Mouse (Mus musculus) neural tube, embryonic 13.5 days (tissue): ENCODE data around the gene Emc4. TPM values are rescaled to one million over a fixed set of nuclear protein-coding genes. Genes with fewer than 3 reads are reported as not detected.

Experiments
- ATAC-seq: fragments of 200-750 bp; cut with Nextera tagmentation; 2 replicates; pipeline ENCODE4 v1.8.0; 2017; ENCODE audit warnings: low read depth, mild to moderate bottlenecking, moderate TSS enrichment, moderate library complexity
- H3K27ac ChIP-seq: fragments of 300-500 bp; sonication (generic); replicated peaks from 2 replicates; pipeline ENCODE4 v1.5.1; 2015; ENCODE audit warnings: moderate library complexity, mild to moderate bottlenecking, inconsistent platforms
- H3K27me3 ChIP-seq: fragments of 300-500 bp; sonication (generic); 2 replicates; pipeline ENCODE4 v1.6.1; 2015; ENCODE audit warnings: mild to moderate bottlenecking, inconsistent platforms
- H3K36me3 ChIP-seq: fragments of 300-500 bp; sonication (generic); 2 replicates; pipeline ENCODE4 v1.6.1; 2015; ENCODE audit warnings: mild to moderate bottlenecking, inconsistent platforms
- H3K4me1 ChIP-seq: fragments of 300-500 bp; sonication (generic); replicated peaks from 2 replicates; pipeline ENCODE4 v1.6.1; 2015; ENCODE audit warnings: inconsistent platforms
- H3K4me2 ChIP-seq: fragments of 300-500 bp; sonication (generic); 2 replicates; pipeline ENCODE4 v1.6.1; 2015; ENCODE audit warnings: inconsistent platforms, mild to moderate bottlenecking, moderate library complexity
- H3K4me3 ChIP-seq: fragments of 300-500 bp; sonication (generic); 2 replicates; pipeline ENCODE4 v1.5.1; 2015; ENCODE audit warnings: mild to moderate bottlenecking, inconsistent platforms
- H3K9ac ChIP-seq: fragments of 300-500 bp; sonication (generic); 2 replicates; pipeline ENCODE4 v1.6.1; 2015; ENCODE audit warnings: moderate library complexity, mild to moderate bottlenecking, inconsistent platforms
- H3K9me3 ChIP-seq: fragments of 300-500 bp; sonication (generic); 2 replicates; pipeline ENCODE4 v1.6.1; 2016; ENCODE audit warnings: inconsistent platforms
- WGBS: fragments of 180-500 bp; shearing (Covaris S2); methylation state at CpG from one replicate; pipeline ENCODE4 v1.1.7; 2015; 5-methylcytosine and 5-hydroxymethylcytosine counted together
- polyA plus RNA-seq: library from polyadenylated mRNA; unstranded; fragments of >200 nt; fragmentation: Nextera tagmentation; extraction: Ambion mirVana; gene quantifications from 2 replicates; pipeline ENCODE4 v1.2.1, GENCODE M21; 2015

Emc4 gene
- polyA plus RNA-seq: 159 and 174 TPM in 2 replicates

DNA sequence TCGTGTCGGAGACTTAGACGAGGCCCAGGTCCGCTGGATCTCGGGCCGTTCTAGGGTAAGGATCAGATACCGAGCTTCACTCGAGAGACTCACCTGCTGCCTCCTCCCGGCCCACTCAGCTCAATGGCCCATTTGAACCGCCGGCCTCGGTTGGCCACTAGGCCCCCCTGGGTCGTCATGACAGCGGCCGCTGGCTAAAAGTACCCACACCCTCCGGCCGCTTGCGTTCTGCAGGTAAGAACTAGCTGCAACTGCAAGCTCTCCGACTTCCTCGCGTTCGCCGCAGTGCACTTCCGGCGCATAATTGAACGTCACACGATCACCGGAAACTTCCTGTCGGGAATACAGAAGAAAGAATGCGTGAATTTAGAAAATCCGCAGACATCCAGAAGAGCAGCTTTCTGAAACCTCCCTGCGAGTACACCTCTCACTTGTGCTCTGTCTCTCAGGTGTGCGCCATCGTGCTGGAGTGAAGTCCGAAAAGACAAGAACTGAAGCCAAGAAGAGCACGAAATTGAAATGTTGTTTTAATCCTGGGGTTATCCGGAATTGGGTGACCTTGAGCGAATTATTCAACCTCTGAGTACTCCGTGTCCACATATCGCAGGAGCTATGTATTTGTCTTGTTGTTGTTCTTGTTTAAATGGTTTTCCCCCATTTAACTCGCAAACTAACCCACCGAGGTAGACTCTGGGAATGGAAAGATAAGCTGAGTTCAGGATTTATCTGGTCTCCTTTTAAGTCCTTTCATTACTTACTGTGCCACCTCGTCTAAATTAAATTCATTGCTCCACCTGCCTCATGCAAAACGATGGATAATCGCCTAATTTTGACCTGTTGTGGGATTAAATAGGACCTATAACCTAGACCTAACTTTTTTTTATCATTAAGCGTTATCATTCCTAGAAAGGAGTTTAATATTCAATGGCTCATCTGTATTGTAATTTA, at the start of gene Emc4:
Gene Emc4 (minus strand): TSS at position 302 of the 948 bp plus-strand sequence.
- H3K27ac ChIP-seq: peak within 1 kb of the TSS; percentile 90
- peaks cover 19% of the 10 kb centered on the region for H3K36me3 ChIP-seq
- WGBS: 2% methylated on average over 46 of the region's 46 CpGs
- H3K4me2 ChIP-seq: peak within 1 kb of the TSS; percentile 89
- H3K27me3 ChIP-seq: no peaks in the 10 kb centered on the region
- H3K4me3 ChIP-seq: peak within 1 kb of the TSS; percentile 86
- H3K9me3 ChIP-seq: no peaks in the 10 kb centered on the region
- peaks cover 14% of the 10 kb centered on the region for H3K4me1 ChIP-seq
- peak; percentile 91 for ATAC-seq
- peak within 1 kb of the TSS; percentile 85 for H3K9ac ChIP-seq

DNA sequence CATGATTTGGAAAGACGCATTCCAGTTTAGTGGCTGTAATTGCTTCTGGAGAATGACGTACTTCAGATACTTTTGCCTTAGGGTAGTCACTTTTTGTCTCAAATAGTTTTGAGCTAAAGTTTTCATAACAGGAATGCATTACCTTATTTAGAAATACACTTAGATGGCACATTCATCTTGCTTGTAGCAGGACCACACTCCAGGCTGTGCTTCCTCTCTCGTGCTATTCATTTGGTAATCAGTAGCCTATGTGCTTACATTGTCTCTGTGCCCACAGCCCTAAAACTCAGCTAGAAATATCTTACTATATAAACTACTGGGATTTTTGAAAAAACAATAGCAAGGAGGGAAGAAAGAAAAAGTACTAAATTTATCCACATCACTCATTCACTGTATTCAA, 39.2 kb upstream of the Emc4 start:
- peaks cover 27% of the 10 kb centered on the region for H3K36me3 ChIP-seq
- no peak overlapping the region for H3K4me2 ChIP-seq
- H3K9me3 ChIP-seq: no peaks in the 10 kb centered on the region
- no peak for ATAC-seq
- H3K4me1 ChIP-seq: no peaks in the 10 kb centered on the region
- H3K27me3 ChIP-seq: no peaks in the 10 kb centered on the region
- H3K4me3 ChIP-seq: no peak overlapping the region
- no peak overlapping the region for H3K9ac ChIP-seq
- no peak overlapping the region for H3K27ac ChIP-seq
- WGBS: 95% methylated on average over 3 of the region's 3 CpGs

DNA sequence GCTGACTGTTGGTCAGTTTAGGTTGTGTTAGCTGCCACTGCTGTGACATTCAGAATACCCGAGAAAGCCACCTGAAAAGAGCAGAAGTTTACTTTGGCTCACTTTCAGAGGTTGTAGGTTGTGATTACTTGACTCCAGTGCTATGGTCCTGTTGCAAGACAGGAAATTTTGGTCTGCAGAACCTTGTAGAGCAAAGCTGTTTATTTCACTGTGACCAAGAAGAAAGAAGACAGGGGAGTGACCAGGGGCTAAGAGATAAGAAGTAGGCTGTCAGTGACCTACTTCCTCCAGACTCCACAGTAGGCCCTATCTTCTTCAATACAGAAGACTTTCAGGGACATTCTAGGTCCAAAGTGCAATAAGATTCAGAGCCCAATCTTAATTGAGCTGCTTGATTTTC, 28.8 kb upstream of the Emc4 start:
- Histone ChIP-seq H3K27ac (no peak overlapping the region), H3K4me3 (no peak overlapping the region), H3K27me3 (no peaks in the 10 kb centered on the region), H3K4me2 (no peak overlapping the region), H3K9ac (no peak overlapping the region), H3K4me1 (no peaks in the 10 kb centered on the region), H3K36me3 (no peaks in the 10 kb centered on the region), H3K9me3 (no peaks in the 10 kb centered on the region)
- WGBS: 72% methylated on average over 1 of the region's 1 CpGs
- no peak for ATAC-seq

GRCm38 (mm10) chr2:112393958-112394357, 26.1 kb upstream of the Emc4 start:
- Histone ChIP-seq H3K4me1 (0 out of 2 replicates have a peak, but pooled peaks cover 8% of the 10 kb centered on the region), H3K4me3 (no peak overlapping the region), H3K36me3 (no peaks in the 10 kb centered on the region), H3K9me3 (no peaks in the 10 kb centered on the region), H3K27me3 (no peaks in the 10 kb centered on the region), H3K9ac (no peak overlapping the region), H3K4me2 (no peak overlapping the region), H3K27ac (no peak overlapping the region)
- no peak for ATAC-seq

DNA sequence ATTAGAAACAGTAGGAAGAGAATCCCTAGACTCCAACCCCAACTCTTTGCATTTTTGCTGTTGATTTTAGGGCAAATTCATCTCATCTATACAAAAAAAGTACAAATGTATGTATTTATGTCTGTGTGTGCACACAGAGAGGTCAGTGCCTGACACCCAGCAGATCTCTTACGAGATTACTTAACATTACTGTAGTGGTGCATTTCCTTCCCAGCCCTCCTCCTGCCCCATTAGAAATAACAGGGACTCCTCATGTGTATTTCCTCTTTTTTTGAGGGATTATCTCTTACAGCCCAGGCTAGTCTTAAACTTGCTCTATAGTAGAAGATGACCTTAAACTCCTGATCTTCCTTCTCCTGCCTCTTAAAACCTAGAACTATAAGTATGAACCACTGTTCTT, 24.9 kb upstream of the Emc4 start:
- H3K27me3 ChIP-seq: no peaks in the 10 kb centered on the region
- WGBS: 94% methylated on average over 1 of the region's 1 CpGs
- H3K4me3 ChIP-seq: no peak overlapping the region
- no peak overlapping the region for H3K27ac ChIP-seq
- H3K4me2 ChIP-seq: no peak overlapping the region
- no peaks in the 10 kb centered on the region for H3K36me3 ChIP-seq
- no peak overlapping the region for H3K9ac ChIP-seq
- H3K9me3 ChIP-seq: no peaks in the 10 kb centered on the region
- no peak for ATAC-seq
- 0 out of 2 replicates have a peak, but pooled peaks cover 8% of the 10 kb centered on the region for H3K4me1 ChIP-seq

GRCm38 (mm10) chr2:112391346-112392000, 23.6 kb upstream of the Emc4 start:
- H3K4me2 ChIP-seq: no peak overlapping the region
- 0 out of 2 replicates have a peak, but pooled peaks cover 8% of the 10 kb centered on the region for H3K4me1 ChIP-seq
- ATAC-seq: no peak
- H3K27ac ChIP-seq: no peak overlapping the region
- H3K9me3 ChIP-seq: no peaks in the 10 kb centered on the region
- no peaks in the 10 kb centered on the region for H3K27me3 ChIP-seq
- no peaks in the 10 kb centered on the region for H3K36me3 ChIP-seq
- H3K9ac ChIP-seq: no peak overlapping the region
- no peak overlapping the region for H3K4me3 ChIP-seq
- 89% methylated on average over 4 of the region's 4 CpGs for WGBS

- WGBS: 90% methylated on average over 5 of the region's 5 CpGs
- H3K9ac ChIP-seq: no peak overlapping the region
- no peaks in the 10 kb centered on the region for H3K27me3 ChIP-seq
- ATAC-seq: no peak
- no peaks in the 10 kb centered on the region for H3K36me3 ChIP-seq
- H3K27ac ChIP-seq: no peak overlapping the region
- H3K4me2 ChIP-seq: no peak overlapping the region
- no peak overlapping the region for H3K4me3 ChIP-seq
- H3K9me3 ChIP-seq: no peaks in the 10 kb centered on the region
- 0 out of 2 replicates have a peak, but pooled peaks cover 8% of the 10 kb centered on the region for H3K4me1 ChIP-seq
Measured at GRCm38 (mm10) chr2:112390843-112391242, 23.0 kb upstream of the Emc4 start.

- Histone ChIP-seq H3K9me3 (no peaks in the 10 kb centered on the region), H3K27ac (no peak overlapping the region), H3K4me2 (no peak overlapping the region; the same call in 1 of the 2 replicates), H3K27me3 (no peaks in the 10 kb centered on the region), H3K4me3 (no peak overlapping the region), H3K9ac (no peak overlapping the region), H3K4me1 (peaks cover 23% of the 10 kb centered on the region), H3K36me3 (no peaks in the 10 kb centered on the region)
- no peak for ATAC-seq
- WGBS: 100% methylated on average over 1 of the region's 1 CpGs
Measured at GRCm38 (mm10) chr2:112381219-112381618, 13.4 kb upstream of the Emc4 start.

DNA sequence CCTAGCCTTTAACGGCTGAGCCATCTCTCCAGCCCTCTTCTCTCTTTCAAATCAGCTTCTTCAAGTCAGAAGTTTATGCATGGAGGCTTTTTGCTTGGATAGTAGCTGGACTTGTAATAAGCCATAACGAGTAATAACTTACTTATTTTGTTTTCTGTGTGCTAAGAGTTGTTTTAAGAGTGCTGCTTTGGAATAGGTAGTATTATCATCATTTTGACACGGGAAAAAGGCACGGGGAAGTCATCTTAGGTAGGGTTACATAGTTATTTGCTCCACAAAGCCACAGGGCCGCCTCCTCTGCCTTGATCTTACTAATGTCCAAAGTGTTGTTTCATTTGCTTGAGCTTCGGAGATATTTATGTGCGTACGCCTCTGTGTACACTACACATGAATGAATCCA, 12.3 kb upstream of the Emc4 start:
- Histone ChIP-seq H3K4me3 (peak overlapping the region; percentile 88), H3K4me2 (peak overlapping the region; percentile 63), H3K27ac (peak overlapping the region; percentile 90; the same call in 1 of the 2 replicates), H3K9ac (peak overlapping the region; percentile 95), H3K9me3 (no peaks in the 10 kb centered on the region), H3K27me3 (0 out of 2 replicates have a peak, but pooled peaks cover 5% of the 10 kb centered on the region), H3K4me1 (peaks cover 23% of the 10 kb centered on the region), H3K36me3 (no peaks in the 10 kb centered on the region)
- WGBS: 48% methylated on average over 8 of the region's 8 CpGs
- ATAC-seq: no peak

- Histone ChIP-seq H3K36me3 (no peaks in the 10 kb centered on the region), H3K27me3 (peaks cover 12% of the 10 kb centered on the region), H3K9me3 (no peaks in the 10 kb centered on the region), H3K9ac (peak within 1 kb of the TSS; percentile 95), H3K4me3 (peak within 1 kb of the TSS; percentile 88), H3K27ac (peak within 1 kb of the TSS; percentile 90), H3K4me2 (peak within 1 kb of the TSS; percentile 63), H3K4me1 (peaks cover 23% of the 10 kb centered on the region)
- peak; percentile 99 for ATAC-seq
- WGBS: under 1% methylated on average over 72 of the region's 72 CpGs
Measured at GRCm38 (mm10) chr2:112378973-112379898, 11.4 kb upstream of the Emc4 start, which contains the start of gene Katnbl1. Gene Katnbl1 (plus strand): TSS chr2:112379211.

GRCm38 (mm10) chr2:112374610-112375009, 6.8 kb upstream of the Emc4 start:
- WGBS: 62% methylated on average over 5 of the region's 5 CpGs
- Histone ChIP-seq H3K36me3 (no peaks in the 10 kb centered on the region), H3K4me1 (no peaks in the 10 kb centered on the region), H3K27me3 (peaks cover 15% of the 10 kb centered on the region), H3K4me3 (no peak overlapping the region), H3K27ac (no peak overlapping the region), H3K9me3 (no peaks in the 10 kb centered on the region), H3K4me2 (no peak overlapping the region), H3K9ac (no peak overlapping the region)
- ATAC-seq: no peak
